Mouse (Mus musculus): ENCODE measurements around the gene Mars. TPM values are rescaled to one million over a fixed set of nuclear protein-coding genes. Genes with fewer than 3 reads are reported as not detected.

The Mars gene
- total RNA-seq, 2 experiments from 2014 or later: 57.1 to 59.4 TPM

DNA sequence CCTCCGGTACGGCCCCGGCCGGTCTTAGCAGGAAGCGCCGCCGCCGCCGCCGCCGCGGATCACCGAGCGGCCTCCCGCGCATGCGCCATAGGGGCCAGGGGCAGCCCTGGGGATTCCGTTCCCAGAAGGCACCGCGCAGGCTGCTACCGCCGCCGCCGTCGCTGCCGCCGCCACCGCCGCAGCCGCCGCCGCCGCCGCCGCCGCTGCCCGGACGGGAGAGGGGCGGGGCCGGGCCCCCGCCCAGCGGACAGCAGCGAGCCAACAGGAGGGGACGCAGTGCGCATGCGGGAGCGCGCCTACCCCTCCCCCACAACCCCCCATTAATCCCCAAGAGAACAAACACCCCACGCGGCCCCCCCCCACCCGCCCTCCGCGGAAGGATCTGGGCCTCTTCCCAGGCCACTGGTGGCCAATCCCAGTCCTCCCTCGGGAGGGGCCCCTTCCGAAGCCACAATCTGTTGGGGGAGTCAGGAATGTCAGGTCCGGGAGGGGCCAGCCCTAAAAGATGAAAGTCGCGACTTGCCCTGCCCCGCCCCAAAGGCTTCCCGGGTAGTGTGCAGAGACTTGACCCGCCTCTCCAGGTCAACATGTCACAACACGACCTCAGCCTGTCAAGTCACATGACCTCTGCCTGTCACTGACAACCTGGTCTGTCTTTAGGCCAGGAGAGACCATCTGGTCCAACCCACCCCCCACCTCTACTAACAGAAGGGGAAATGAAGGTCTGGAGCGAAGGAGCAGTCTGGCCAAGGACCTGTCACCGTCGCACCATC, 22.6 kb downstream of the Mars start, which contains the start of gene Mbd6:
Gene Mbd6, minus strand, starts transcription at position 219 of the 773 bp plus-strand sequence.
- peak; percentile 78 to 79 for DNase-seq (ENCODE audit: extremely low spot score in 1 of 2, low spot score in 1 of 2)

GRCm38 (mm10) chr10:127288328-127288799, 23.2 kb downstream of the Mars start:
- peak in 1 of 2 experiments; percentile 36 for DNase-seq (ENCODE audit: extremely low spot score in 1 of 2, low spot score in 1 of 2)

GRCm38 (mm10) chr10:127287936-127288293, 23.7 kb downstream of the Mars start:
- no peak for DNase-seq (ENCODE audit: extremely low spot score in 1 of 2, low spot score in 1 of 2)

DNA sequence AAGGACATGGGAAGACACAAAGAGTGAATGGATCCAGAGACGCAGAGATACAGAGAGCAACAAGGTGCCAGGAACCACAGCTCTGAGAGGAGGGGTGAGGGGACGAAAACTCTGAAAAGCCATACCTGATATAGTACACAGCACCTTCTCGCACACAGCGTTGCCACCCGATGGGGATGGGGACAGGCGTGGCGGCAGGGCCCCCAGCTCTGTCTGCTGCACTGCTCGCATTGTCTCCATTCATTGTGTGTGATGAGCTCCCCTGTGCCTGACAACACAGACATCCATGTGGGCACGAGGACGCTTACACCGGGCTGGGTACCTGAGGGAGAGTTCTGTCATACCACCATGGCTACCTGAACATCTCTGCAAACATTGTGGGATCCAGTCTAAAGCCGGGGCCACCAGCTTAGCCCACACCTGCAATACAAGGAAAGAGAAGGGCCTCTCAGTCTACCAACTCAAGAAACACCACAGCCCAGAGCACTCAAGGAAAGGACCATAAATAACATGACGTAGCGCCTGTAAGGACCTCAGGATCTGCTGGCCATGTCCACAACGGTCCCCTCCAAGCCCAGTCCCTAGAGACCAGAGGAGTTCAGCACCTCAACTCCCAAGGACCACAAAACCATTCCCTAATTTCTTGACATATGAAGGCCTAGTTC, 24.2 kb downstream of the Mars start:
- DNase-seq (ENCODE audit: extremely low spot score in 1 of 2, low spot score in 1 of 2): no peak

- no peak for DNase-seq (ENCODE audit: extremely low spot score in 1 of 2, low spot score in 1 of 2)
Observed at GRCm38 (mm10) chr10:127286730-127287129, 24.9 kb downstream of the Mars start.

GRCm38 (mm10) chr10:127286194-127286593, 25.4 kb downstream of the Mars start:
- DNase-seq (ENCODE audit: extremely low spot score in 1 of 2, low spot score in 1 of 2): no peak

DNA sequence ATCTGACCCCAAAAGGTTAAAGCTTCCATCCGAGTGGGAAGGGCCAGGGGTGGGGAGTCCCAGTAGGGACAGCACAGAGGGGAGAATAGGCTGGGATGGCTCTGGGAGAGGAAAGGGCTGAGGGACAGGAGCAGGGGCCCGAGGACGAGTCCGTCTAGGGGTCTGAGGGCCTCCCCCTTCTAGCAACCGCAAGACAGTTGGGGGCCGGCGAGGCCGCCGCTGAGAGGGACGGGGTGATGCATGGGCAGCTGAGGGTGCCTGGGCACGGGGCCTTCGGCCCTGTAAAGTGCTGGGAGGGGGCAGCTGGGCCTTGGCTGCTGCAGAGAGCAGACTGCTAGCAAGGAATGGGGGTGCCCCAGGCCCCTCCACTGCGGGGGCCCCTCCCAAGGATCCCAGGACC, 25.9 kb downstream of the Mars start:
- no peak for DNase-seq (ENCODE audit: extremely low spot score in 1 of 2, low spot score in 1 of 2)

DNA sequence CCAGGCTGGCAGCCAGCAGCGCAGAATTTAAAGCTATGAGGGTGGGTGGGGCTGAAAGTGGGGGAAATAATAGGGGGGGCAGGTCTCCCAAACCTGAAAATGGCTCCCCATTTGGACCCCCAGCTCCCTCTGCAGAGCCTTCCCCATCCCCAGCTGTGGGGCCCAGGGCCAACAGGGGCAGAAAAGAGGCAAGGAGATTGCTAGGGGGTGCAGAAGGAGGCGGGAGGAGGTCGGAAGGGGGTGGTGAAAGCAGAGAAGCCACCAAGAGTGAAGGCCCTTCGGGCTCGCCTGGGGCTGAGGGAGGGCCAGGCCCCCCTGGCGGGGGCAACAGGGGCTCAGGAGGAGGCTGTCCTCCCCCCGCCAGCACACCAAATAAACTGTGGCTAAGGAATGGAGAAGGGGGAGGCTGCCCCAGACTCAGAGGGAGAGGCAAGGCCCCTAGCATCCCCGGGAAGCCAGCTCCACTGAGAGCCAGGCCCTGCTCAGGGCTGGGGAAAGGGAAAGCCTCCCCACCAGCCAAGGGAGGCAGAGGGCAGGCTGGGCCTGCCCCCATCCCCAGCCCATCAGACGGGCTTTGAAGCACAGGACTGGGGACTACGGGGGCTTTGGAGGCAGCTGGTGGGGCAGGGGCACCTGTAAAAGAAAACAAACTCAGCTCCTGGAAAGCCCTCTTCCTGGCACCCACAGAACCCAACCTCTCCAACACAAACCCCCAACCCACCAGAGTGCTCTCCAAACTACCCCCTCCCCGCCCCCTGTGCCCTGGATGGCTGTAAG, 26.7 kb downstream of the Mars start:
- DNase-seq (ENCODE audit: extremely low spot score in 1 of 2, low spot score in 1 of 2): no peak

DNA sequence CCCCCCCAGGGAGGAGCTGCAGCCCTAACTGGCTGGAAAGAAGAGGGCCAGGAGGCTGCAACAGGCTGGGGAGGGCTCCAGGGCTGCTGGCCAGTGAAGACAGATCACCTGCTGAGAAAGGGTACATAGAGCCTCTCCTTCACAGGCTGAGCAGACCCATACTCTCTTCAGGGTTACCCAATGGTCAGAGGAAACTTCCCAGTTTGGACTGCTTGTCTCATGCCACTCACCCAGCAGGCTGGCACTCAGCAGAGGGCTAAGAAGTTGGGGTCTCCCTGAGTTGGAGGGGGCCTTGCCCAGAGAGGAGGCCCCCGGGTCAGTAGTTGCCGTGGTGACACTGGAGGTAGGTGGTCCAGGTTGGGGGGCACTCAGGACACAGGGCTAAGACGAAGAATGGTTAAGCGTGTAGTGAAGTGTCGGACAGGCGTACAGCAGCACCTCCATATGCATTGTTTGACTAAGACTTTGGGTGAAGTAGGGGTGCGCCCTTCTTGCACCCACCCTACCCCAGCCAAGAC, 27.4 kb downstream of the Mars start:
- no peak for DNase-seq (ENCODE audit: extremely low spot score in 1 of 2, low spot score in 1 of 2)

DNA sequence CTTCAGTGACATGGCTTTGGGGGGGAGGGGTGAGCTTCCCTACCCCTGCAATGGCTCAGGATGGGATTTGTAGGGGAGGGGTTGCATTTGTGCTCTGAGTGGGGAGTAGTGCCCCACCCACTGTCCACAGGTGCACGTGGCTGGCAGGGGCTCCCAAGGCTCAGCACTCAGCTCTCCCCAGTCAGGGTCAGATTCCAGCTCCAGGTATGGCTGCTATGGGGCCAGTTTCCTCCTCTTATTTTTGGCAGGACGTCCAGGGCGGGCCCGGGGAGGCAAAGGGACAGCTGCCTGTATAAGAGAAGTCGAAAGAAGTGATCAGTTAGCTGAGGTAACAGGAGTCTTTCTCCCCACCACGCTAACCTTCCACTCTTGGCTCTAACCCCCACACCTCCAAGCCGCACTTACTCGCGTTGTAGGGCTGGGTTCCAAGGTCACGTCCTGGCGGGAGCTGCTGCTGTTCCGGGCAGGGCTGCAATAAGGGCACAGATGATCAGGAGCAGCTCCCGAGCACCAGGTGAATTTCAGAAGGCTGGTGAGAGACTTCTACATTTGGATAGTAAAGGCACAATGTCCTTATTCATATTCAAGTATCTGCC, 28.9 kb downstream of the Mars start:
- DNase-seq (ENCODE audit: extremely low spot score in 1 of 2, low spot score in 1 of 2): no peak

GRCm38 (mm10) chr10:127281316-127281715, 30.3 kb downstream of the Mars start:
- DNase-seq (ENCODE audit: extremely low spot score in 1 of 2, low spot score in 1 of 2): no peak

GRCm38 (mm10) chr10:127279730-127280129, 31.9 kb downstream of the Mars start:
- no peak for DNase-seq (ENCODE audit: extremely low spot score in 1 of 2, low spot score in 1 of 2)

GRCm38 (mm10) chr10:127274261-127275022, 37.1 kb downstream of the Mars start:
- DNase-seq (ENCODE audit: extremely low spot score in 1 of 2, low spot score in 1 of 2): no peak

DNA sequence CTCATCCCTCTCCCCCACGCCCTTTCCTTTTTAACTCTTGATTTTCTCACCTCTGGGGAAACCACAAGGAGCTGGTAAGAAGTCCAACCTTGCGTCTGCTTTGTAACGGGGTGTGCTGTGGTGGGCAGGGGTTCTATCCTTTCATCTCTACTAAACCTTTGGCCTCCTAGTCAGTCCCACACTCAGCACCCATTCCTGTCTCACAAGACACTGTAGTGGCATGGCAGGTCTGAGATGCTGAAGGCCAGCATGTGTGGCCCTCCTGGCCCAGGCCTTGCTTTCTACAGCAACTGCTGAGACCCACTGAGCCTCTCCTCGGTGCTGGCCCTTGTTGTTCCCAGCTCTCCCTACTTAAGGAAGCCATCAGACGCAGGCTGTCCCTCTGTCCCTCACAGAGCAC, 39.2 kb downstream of the Mars start:
- no peak for DNase-seq (ENCODE audit: extremely low spot score in 1 of 2, low spot score in 1 of 2)

- DNase-seq (ENCODE audit: extremely low spot score in 1 of 2, low spot score in 1 of 2): no peak
Observed at GRCm38 (mm10) chr10:127269884-127270283, 41.7 kb downstream of the Mars start.

GRCm38 (mm10) chr10:127269036-127269435, 42.5 kb downstream of the Mars start:
- no peak for DNase-seq (ENCODE audit: extremely low spot score in 1 of 2, low spot score in 1 of 2)

GRCm38 (mm10) chr10:127268401-127268800, 43.2 kb downstream of the Mars start:
- DNase-seq (ENCODE audit: extremely low spot score in 1 of 2, low spot score in 1 of 2): no peak

DNA sequence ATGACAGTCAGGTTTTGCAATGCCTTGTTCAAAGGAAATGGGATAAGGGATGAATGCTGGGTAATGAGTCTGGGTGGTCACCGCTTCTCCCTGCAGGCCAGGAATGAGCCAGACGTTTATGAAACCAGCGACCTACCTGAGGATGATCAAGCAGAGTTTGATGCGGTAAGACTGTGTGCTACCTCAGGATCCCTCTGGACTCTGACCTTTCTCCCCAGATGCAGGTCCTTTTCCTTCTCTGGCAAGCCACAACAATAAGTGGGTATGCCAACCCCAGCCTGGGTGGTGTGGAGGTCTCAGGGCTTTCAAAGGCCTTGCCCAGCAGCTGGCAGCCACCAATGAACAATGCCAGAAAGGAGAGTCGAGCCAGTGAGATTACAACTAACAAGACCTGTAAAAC, 44.3 kb downstream of the Mars start:
- no peak for DNase-seq (ENCODE audit: extremely low spot score in 1 of 2, low spot score in 1 of 2)
